Mouse (Mus musculus) mouse trophoblast stem cell (cell line): ENCODE measurements at regions not wholly inside any gene's neighbourhood (a gene's known extent, or its start where the extent isn't known, plus 50 kb on each side); places are given as distances from the start of the nearest gene placed in this dataset.

Source experiments
- in situ Hi-C, 2 experiments: fragments of 300-500 bp; cut with MseI, MboI; formaldehyde crosslinking; loops; 2 replicates in 1 of 2; 3 replicates in 1 of 2; pipeline ENCODE4 v1.15.1; 2025

DNA sequence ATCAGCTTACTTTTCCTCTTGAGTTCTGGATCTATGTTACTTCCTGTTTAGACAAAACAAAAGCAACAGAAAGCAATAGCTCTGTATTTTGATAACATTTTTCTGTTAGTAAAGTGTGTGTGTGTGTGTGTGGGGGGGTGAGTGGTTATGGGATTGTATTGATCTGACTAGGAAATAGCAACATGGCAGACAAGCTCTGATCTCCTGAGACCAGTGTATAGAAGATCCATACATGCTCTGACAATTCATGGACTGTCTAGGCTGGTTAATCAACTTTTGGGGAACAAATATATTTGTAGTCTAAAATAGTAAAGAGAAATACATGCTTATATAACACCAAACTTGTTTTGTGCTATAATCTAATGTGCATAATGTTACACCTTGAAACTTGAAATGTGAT lies 124.7 kb upstream of the Defb41 start:
- in situ Hi-C loops, result no loop called here

DNA sequence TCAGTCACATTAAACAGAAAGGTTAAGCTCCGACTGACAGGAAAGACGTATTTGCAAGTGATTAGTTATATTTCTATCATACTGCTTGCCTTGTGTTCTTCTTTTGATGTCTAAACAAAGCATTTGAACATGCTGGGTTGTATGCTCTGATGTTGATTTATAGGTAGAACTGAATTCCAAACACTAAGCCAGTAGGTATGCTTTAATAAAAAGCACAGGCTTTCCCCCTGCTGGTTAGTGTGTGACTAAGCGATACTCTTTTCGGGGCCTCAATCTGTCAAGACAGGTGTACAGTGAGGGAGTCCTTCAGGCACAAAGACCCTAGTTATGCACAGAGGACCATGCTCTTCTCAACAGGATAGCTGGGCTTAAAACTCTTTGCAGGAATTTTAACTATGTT lies 119.1 kb upstream of the Defb41 start:
- in situ Hi-C loops, result no loop called here

DNA sequence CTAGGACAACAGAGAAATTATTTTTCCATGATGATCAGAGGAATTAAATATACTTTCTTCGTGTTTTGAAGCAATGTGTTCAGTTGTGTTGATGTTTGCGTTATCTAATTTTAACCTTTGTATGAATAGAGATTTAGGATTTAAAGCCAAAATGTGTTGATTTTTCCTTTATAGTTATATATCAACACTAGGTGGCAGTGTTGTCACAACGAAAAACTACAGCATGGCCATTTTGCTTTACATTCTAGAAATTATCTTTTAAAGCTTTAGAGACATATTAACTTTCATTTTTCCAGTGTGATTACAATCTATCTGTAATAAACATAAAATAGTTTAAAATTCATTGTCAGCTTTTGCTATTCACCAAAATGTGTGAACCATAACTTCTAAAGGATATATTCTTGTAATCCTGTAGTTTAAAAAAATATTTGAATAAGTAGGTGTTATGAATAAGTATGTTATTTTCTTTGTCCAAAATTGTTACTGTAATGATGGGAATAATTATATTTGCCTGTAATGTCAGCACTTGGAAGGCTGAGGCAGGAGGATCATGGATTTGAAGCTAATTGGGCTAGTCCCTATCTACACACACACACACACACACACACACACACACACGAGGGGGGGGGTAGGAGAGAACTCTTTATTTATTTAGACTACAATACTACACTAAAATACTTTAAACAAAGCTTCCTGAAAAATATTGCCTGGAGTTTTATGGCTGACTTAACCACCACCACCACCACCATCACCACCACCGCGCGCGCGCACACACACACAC lies 95.2 kb upstream of the Defb41 start:
- in situ Hi-C loops, result loop anchor here (10.0 to 25.0 kb wide), 2 partner anchors 427 to 615 kb away; no protein-coding TSS in a partner anchor

DNA sequence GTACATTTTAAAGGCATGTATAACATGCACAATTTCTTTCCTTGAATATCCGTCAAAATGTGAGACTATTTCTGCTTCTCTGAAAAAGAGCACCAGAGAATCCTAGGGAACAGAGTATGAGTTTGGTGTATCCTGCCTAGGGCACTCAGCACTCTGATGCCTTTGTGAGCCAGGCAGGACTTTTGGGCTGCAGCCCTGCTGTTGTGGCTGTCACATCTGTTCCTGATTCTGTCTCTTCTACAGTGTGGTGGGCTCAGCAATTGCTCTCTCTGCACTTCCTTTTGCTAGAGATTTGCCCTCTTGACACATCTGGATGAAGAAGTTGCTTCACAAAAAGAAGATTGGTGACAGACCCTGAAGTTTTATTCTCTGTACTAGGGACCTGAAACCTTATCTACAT lies 73.9 kb upstream of the Defb41 start:
- in situ Hi-C loops, result no loop called here
